Mouse (Mus musculus): Measurements from ENCODE around the gene Fbxo22. TPM values are rescaled to one million over a fixed set of nuclear protein-coding genes. Genes with fewer than 3 reads are reported as not detected.

Fbxo22 gene
- total RNA-seq, 2 experiments from 2014 or later, result 33.1 to 35.2 TPM

Other genes starting within 250 kb of the Fbxo22 start
- not detected for gene Chrna5, start 228.0 kb upstream of the Fbxo22 start, total RNA-seq (2021)
- gene Chrna3, start 182.4 kb upstream of the Fbxo22 start, total RNA-seq (2021), result not detected
- gene Chrnb4, start 160.1 kb upstream of the Fbxo22 start, total RNA-seq (2021), result under 1 TPM in 1 of 2 experiments, not detected in 1; 0.13 TPM
- 10 to 100 TPM; 28.4 to 30.5 TPM for gene Ube2q2, start 60.1 kb upstream of the Fbxo22 start, total RNA-seq (2021)
- 1 to 10 TPM; 1.6 to 6.1 TPM for gene Nrg4, start 117.9 kb downstream of the Fbxo22 start, total RNA-seq (2021)
- 1 to 10 TPM; 2.5 to 2.9 TPM for gene Tmem266, start 118.0 kb downstream of the Fbxo22 start, total RNA-seq (2021)